Mouse (Mus musculus): ENCODE data around the gene Gm21149. TPM values are rescaled to one million over a fixed set of nuclear protein-coding genes. Genes with fewer than 3 reads are reported as not detected.

Gm21149 gene
- not detected for polyA plus RNA-seq (2014; fragmentation: Illumina TruSeq; extraction: RNeasy Lipid Tissue Mini Kit (QIAGEN cat#74804); ENCODE audit: low read depth, low replicate concordance)

GRCm38 (mm10) chr5:15476423-15476822 is at the start of gene Gm21149:
Gene Gm21149 (minus strand): TSS chr5:15476523.

Other genes with a start within 250 kb of the Gm21149 start
- gene Gm21190, start 52.7 kb upstream of the Gm21149 start, polyA plus RNA-seq (2014; fragmentation: Illumina TruSeq; extraction: RNeasy Lipid Tissue Mini Kit (QIAGEN cat#74804); ENCODE audit: low read depth, low replicate concordance) = not detected
- gene Gm21083, start 100.8 kb upstream of the Gm21149 start, polyA plus RNA-seq (2014; fragmentation: Illumina TruSeq; extraction: RNeasy Lipid Tissue Mini Kit (QIAGEN cat#74804); ENCODE audit: low read depth, low replicate concordance) = not detected
- not detected for gene Speer4d, start 142.5 kb upstream of the Gm21149 start, polyA plus RNA-seq (2014; fragmentation: Illumina TruSeq; extraction: RNeasy Lipid Tissue Mini Kit (QIAGEN cat#74804); ENCODE audit: low read depth, low replicate concordance)
- not detected for gene 4930572O03Rik, start 180.5 kb upstream of the Gm21149 start, polyA plus RNA-seq (2014; fragmentation: Illumina TruSeq; extraction: RNeasy Lipid Tissue Mini Kit (QIAGEN cat#74804); ENCODE audit: low read depth, low replicate concordance)
- not detected for gene Speer4c, start 237.7 kb upstream of the Gm21149 start, polyA plus RNA-seq (2014; fragmentation: Illumina TruSeq; extraction: RNeasy Lipid Tissue Mini Kit (QIAGEN cat#74804); ENCODE audit: low read depth, low replicate concordance)